Mouse (Mus musculus): ENCODE data around the gene 4930512M02Rik. TPM values are rescaled to one million over a fixed set of nuclear protein-coding genes. Genes with fewer than 3 reads are reported as not detected.

Gene 4930512M02Rik
- total and polyA plus RNA-seq, 2 experiments from 2014 or later, result not detected

GRCm38 (mm10) chr11:11565146-11565820 lies 62.4 kb downstream of the 4930512M02Rik start:
- Histone ChIP-seq H3K36me3 (ENCODE audit: insufficient read depth) (no peaks in the 10 kb centered on the region), H3K9me3 (ENCODE audit: low read length) (no peaks in the 10 kb centered on the region), H3K27me3 (ENCODE audit: insufficient read depth, low read length) (no peaks in the 10 kb centered on the region), H3K4me2 (ENCODE audit: low read depth) (no peak overlapping the region), H3K27ac (ENCODE audit: low read depth, low read length) (no peak overlapping the region), H3K4me1 (ENCODE audit: insufficient read depth) (no peaks in the 10 kb centered on the region), H3K4me3 (ENCODE audit: low read depth, low read length) (no peak overlapping the region), H3K9ac (no peak overlapping the region)
- WGBS, result 73% methylated on average over 6 of the region's 6 CpGs
- no peak for TF ChIP-seq CTCF (IDR thresholded peaks at IDR 0.05; ENCODE audit: low read depth)
- DNase-seq (no peak), ATAC-seq (no peak)

- ATAC-seq, result peak; percentile 29; the same call in 1 of the 2 replicates
- Histone ChIP-seq H3K4me3 (ENCODE audit: low read depth, low read length) (no peak overlapping the region), H3K36me3 (ENCODE audit: insufficient read depth) (no peaks in the 10 kb centered on the region), H3K27ac (ENCODE audit: low read depth, low read length) (no peak overlapping the region), H3K27me3 (ENCODE audit: insufficient read depth, low read length) (no peaks in the 10 kb centered on the region), H3K4me2 (ENCODE audit: low read depth) (no peak overlapping the region), H3K4me1 (ENCODE audit: insufficient read depth) (no peaks in the 10 kb centered on the region), H3K9me3 (ENCODE audit: low read length) (no peaks in the 10 kb centered on the region), H3K9ac (no peak overlapping the region)
- no peak for TF ChIP-seq CTCF (IDR thresholded peaks at IDR 0.05; ENCODE audit: low read depth)
- WGBS, result 73% methylated on average over 7 of the region's 7 CpGs
- DNase-seq, result peak; percentile 3
Observed at GRCm38 (mm10) chr11:11564266-11565044, 63.2 kb downstream of the 4930512M02Rik start.

- Histone ChIP-seq H3K4me1 (ENCODE audit: insufficient read depth) (no peaks in the 10 kb centered on the region), H3K27me3 (ENCODE audit: insufficient read depth, low read length) (no peaks in the 10 kb centered on the region), H3K4me2 (ENCODE audit: low read depth) (no peak overlapping the region), H3K9me3 (ENCODE audit: low read length) (no peaks in the 10 kb centered on the region), H3K4me3 (ENCODE audit: low read depth, low read length) (no peak overlapping the region), H3K36me3 (ENCODE audit: insufficient read depth) (no peaks in the 10 kb centered on the region), H3K27ac (ENCODE audit: low read depth, low read length) (no peak overlapping the region), H3K9ac (no peak overlapping the region)
- ATAC-seq (no peak), DNase-seq (no peak)
- TF ChIP-seq CTCF (IDR thresholded peaks at IDR 0.05; ENCODE audit: low read depth), result no peak
- 93% methylated on average over 6 of the region's 6 CpGs for WGBS
Observed at GRCm38 (mm10) chr11:11561118-11561517, 66.5 kb downstream of the 4930512M02Rik start.

GRCm38 (mm10) chr11:11559099-11559686 lies 68.4 kb downstream of the 4930512M02Rik start:
- H3K27me3 ChIP-seq (ENCODE audit: insufficient read depth, low read length), result no peaks in the 10 kb centered on the region
- no peak overlapping the region for H3K9ac ChIP-seq
- 87% methylated on average over 7 of the region's 7 CpGs for WGBS

GRCm38 (mm10) chr11:11558662-11559061 lies 69.0 kb downstream of the 4930512M02Rik start:
- H3K27me3 ChIP-seq (ENCODE audit: insufficient read depth, low read length), result no peaks in the 10 kb centered on the region
- no peak for TF ChIP-seq CTCF (IDR thresholded peaks at IDR 0.05; ENCODE audit: low read depth)
- H3K36me3 ChIP-seq (ENCODE audit: insufficient read depth), result no peaks in the 10 kb centered on the region
- ATAC-seq (no peak), DNase-seq (no peak)
- no peaks in the 10 kb centered on the region for H3K9me3 ChIP-seq (ENCODE audit: low read length)
- no peak overlapping the region for H3K27ac ChIP-seq (ENCODE audit: low read depth, low read length)
- H3K4me3 ChIP-seq (ENCODE audit: low read depth, low read length), result no peak overlapping the region
- H3K4me1 ChIP-seq (ENCODE audit: insufficient read depth), result no peaks in the 10 kb centered on the region
- H3K9ac ChIP-seq, result no peak overlapping the region
- H3K4me2 ChIP-seq (ENCODE audit: low read depth), result no peak overlapping the region
- WGBS, result 84% methylated on average over 3 of the region's 3 CpGs

More at GRCm38 (mm10) chr11:11559099-11559686, 68.4 kb downstream of the 4930512M02Rik start:
- TF ChIP-seq CTCF (IDR thresholded peaks at IDR 0.05; ENCODE audit: low read depth), result no peak
- Histone ChIP-seq H3K36me3 (ENCODE audit: insufficient read depth) (no peaks in the 10 kb centered on the region), H3K4me3 (ENCODE audit: low read depth, low read length) (no peak overlapping the region), H3K9me3 (ENCODE audit: low read length) (no peaks in the 10 kb centered on the region), H3K27ac (ENCODE audit: low read depth, low read length) (no peak overlapping the region), H3K4me2 (ENCODE audit: low read depth) (no peak overlapping the region), H3K4me1 (ENCODE audit: insufficient read depth) (no peaks in the 10 kb centered on the region)
- DNase-seq (no peak), ATAC-seq (no peak)

GRCm38 (mm10) chr11:11557173-11557967 lies 70.3 kb downstream of the 4930512M02Rik start:
- Histone ChIP-seq H3K27ac (ENCODE audit: low read depth, low read length) (no peak overlapping the region), H3K9ac (no peak overlapping the region), H3K4me1 (ENCODE audit: insufficient read depth) (no peaks in the 10 kb centered on the region), H3K9me3 (ENCODE audit: low read length) (no peaks in the 10 kb centered on the region), H3K4me2 (ENCODE audit: low read depth) (no peak overlapping the region), H3K36me3 (ENCODE audit: insufficient read depth) (no peaks in the 10 kb centered on the region), H3K4me3 (ENCODE audit: low read depth, low read length) (no peak overlapping the region), H3K27me3 (ENCODE audit: insufficient read depth, low read length) (no peaks in the 10 kb centered on the region)
- 50% methylated on average over 11 of the region's 11 CpGs for WGBS
- peak; percentile 45 for TF ChIP-seq CTCF (IDR thresholded peaks at IDR 0.05; ENCODE audit: low read depth)
- peak; percentile 18 for DNase-seq
- no peak for ATAC-seq

All from forebrain, postnatal 0 days (tissue).